Mouse (Mus musculus): ENCODE results near the gene Catsperd. TPM values are rescaled to one million over a fixed set of nuclear protein-coding genes. Genes with fewer than 3 reads are reported as not detected.
A peak's percentile ranks its signal among the peaks of the same experiment; 100 is the strongest.

Catsperd gene
- total RNA-seq, 2 experiments from 2014 or later: 1.1 to 1.8 TPM

DNA sequence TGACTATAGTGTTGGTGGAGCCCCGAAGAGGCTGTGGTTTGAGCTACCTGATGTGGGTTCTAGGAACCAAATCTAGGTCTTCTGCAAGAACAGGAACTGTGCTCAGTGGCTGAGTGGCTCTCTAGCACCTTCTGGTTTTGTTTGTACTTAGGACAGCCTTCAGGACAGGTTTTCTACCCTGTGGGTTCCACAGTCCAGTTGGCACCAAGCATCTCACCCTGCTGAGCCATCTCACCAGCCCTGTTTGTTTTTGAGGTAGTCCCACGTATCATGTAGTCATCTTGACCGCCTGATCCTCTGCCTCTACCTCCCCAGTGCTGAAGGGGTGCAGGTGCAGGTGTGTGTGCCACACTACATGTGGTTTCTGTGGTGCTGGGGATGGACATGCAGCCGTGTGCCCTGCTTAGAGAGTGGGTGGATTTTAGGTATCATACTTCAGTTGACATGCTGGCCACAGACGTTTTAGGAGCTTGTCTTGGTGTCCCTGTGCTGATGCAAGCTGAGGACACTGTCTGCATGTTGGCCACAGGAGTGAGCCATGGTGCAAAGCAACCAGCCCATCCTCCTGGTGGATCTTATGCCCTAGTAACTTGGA is 55.7 kb downstream of the Catsperd start:
- DNase-seq (ENCODE audit: low spot score in 2 of 2): no peak
- TF ChIP-seq CTCF (conservative IDR thresholded peaks at IDR 0.05): no peak
- Histone ChIP-seq H3K4me3 (no peak overlapping the region), H3K27ac (peak overlapping the region; percentile 29; the same call in 1 of the 2 replicates)

DNA sequence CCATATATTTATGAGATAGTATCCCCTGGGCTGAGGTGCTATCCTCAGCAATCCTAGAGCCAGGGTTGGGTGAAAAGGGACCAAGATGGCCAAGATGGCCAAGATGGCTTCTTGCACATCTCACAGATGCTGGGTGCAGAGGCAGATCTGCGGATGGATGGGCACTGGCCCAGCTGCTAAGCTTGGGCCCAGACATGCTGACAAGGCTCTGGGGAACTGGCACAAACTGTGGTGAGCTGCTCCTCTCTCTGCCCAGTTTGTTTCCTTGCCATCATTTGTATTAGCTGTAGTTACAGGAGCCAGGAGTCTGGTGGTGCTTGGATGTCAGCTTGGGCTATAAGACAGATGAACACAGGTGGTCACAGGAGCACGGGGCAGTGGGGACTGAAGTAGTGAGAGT is 56.7 kb downstream of the Catsperd start:
- TF ChIP-seq CTCF (conservative IDR thresholded peaks at IDR 0.05): no peak
- no peak for DNase-seq (ENCODE audit: low spot score in 2 of 2)
- peak overlapping the region; percentile 29; the same call in 1 of the 2 replicates for H3K27ac ChIP-seq
- H3K4me3 ChIP-seq: no peak overlapping the region

DNA sequence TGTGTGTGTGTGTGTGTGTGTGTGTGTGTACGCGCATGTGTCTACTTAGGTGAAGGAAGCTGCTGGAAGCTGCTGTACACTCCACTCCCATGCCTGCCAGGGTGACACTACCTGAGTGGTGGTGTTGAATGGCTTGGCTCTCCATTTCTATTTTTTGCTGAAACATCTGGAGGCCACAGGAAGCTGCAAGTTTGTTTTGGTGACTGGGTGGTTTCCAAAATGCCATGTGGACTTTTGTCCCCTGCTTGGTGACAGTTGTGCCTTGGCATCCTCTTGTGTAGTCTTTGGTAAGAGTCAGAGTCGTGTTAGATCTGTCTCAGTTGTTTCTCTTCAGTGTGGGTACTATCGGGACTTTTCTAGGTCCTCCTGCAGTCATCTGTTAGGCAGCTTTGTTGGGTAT is 58.9 kb downstream of the Catsperd start:
- Histone ChIP-seq H3K27ac (no peak overlapping the region), H3K4me3 (no peak overlapping the region)
- no peak for TF ChIP-seq CTCF (conservative IDR thresholded peaks at IDR 0.05)
- DNase-seq (ENCODE audit: low spot score in 2 of 2): no peak

DNA sequence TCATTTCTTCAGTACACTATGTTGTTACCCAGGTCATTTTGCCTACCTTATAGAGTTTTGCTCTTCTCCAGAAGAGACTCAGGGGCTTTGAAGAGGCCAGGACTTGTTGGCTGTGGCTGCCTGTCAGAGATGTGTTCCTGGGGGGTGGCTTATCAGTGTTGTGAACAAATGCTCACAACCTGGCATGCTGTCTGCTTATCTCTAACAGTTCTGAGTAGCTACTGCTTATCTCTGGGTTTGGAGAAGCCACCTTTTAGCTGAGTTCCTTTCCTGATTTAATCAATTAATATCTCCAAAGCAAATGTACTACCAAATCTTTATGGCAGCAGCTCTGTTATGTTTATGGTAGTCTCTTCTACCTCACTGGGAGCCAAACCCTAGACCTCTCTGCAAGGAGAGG is 60.1 kb downstream of the Catsperd start:
- Histone ChIP-seq H3K27ac (no peak overlapping the region), H3K4me3 (no peak overlapping the region)
- TF ChIP-seq CTCF (conservative IDR thresholded peaks at IDR 0.05): no peak
- no peak for DNase-seq (ENCODE audit: low spot score in 2 of 2)

DNA sequence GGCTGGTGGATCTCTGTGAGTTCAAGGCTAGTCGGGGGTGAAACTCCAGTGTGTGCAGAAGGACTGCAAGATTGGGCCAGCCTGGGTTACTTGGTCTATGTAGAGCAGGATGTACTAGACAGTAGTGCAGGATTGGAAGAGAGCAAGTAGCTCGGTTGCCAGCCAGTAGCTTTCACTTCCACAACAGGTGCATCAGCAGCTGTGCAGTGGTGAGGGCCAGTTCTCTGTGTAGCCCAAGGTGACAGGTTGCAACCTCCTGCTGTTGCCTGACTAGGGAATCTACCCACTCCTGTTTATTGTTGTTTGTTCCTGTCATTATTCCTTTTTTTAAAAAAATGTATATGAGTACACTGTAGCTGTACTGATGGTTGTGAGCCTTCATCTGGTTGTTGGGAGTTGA is 60.7 kb downstream of the Catsperd start:
- H3K4me3 ChIP-seq: no peak overlapping the region

DNA sequence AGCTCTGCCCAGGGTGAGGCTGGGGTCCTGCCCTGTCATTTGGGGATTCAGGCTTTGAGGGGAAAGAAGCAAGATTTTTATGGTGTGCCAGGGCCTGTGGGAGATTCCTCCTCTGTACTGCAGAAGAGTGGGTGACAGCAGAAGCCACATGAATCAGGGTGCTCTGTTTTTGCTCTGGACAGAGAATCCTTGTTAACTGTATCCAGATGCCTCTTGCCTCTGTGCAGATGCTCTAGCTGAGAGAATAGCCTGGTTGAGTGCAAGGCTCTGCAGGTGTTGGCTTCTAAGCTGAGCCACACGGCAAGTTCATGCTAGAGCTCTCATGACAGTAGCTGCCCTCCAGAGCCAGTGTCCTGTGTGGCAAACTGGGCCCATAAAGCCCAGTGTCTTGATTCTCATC is 65.5 kb downstream of the Catsperd start:
- no peak overlapping the region for H3K4me3 ChIP-seq
- peak overlapping the region; percentile 82 for H3K27ac ChIP-seq
- no peak for TF ChIP-seq CTCF (conservative IDR thresholded peaks at IDR 0.05)
- no peak for DNase-seq (ENCODE audit: low spot score in 2 of 2)

More for the DNA sequence above, 60.7 kb downstream of the Catsperd start:
- TF ChIP-seq CTCF (conservative IDR thresholded peaks at IDR 0.05): no peak
- no peak for DNase-seq (ENCODE audit: low spot score in 2 of 2)
- H3K27ac ChIP-seq: no peak overlapping the region

DNA sequence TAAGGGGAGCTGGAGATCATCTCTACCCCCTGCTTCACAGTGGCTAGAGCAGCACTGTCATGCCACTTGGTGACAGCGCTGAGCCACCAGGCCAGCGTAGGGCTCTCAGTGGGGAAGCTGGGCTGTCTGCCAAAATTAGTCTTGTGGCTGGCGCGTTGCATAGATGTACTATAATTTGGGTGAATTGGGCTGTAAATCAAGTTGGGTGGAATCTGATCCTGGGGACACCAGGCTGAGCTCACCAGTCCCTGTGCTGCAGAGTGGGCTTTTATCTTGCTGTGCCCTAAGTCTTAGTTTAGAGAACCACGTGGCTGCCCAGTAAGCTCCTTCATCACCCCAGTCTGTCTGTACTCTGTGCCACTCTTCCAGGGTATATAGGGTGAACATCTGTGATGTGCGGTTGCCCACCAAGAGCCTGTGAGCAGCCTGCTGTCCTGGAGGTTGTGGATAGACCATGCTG is 65.9 kb downstream of the Catsperd start:
- peak; percentile 71 to 83 for DNase-seq (ENCODE audit: low spot score in 2 of 2)
- peak; percentile 27 for TF ChIP-seq CTCF (conservative IDR thresholded peaks at IDR 0.05)
- peak overlapping the region; percentile 82 for H3K27ac ChIP-seq
- H3K4me3 ChIP-seq: no peak overlapping the region

DNA sequence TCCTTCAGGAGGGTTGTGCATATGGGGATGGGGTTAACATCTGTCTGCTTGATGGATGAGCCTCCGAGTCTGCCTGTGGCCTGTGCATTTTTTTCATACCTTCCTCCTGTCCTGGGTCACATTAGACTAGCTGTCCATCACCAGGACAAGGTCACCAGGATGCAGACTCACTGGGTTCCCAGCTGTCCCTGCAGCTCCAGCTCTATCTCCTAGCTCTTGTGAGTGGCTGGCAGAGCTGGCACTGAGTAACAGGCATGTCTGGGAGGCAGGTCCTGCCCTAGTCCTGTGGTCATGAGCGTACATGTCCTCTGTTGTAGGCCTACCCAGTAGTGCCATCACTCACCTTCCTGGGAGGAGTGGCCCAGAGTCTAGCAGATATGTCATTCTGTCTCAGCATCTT is 72.5 kb downstream of the Catsperd start:
- Histone ChIP-seq H3K27ac (no peak overlapping the region), H3K4me3 (no peak overlapping the region)
- DNase-seq (ENCODE audit: low spot score in 2 of 2): no peak
- TF ChIP-seq CTCF (conservative IDR thresholded peaks at IDR 0.05): no peak

DNA sequence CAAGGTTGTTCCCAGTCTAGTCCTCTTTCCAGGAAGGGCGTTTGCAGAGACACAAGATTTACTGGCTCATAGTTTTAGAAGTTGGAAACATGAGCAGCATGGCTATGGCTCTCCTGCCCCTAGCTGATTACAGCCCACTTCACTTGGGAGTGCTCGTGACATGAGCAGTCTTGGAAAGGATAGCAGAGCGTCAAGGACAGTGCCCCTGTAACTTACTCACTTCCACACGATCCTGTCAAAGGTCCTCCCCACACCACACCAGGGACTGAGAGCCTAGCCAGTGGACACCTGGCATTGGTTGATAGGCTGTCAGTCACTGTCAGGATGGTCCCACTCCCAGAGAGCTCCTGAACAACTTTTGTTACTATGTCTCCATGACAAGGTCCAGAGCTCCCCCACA is 75.1 kb downstream of the Catsperd start:
- H3K27ac ChIP-seq: no peak overlapping the region
- TF ChIP-seq CTCF (conservative IDR thresholded peaks at IDR 0.05): no peak
- no peak for DNase-seq (ENCODE audit: low spot score in 2 of 2)
- H3K4me3 ChIP-seq: no peak overlapping the region

DNA sequence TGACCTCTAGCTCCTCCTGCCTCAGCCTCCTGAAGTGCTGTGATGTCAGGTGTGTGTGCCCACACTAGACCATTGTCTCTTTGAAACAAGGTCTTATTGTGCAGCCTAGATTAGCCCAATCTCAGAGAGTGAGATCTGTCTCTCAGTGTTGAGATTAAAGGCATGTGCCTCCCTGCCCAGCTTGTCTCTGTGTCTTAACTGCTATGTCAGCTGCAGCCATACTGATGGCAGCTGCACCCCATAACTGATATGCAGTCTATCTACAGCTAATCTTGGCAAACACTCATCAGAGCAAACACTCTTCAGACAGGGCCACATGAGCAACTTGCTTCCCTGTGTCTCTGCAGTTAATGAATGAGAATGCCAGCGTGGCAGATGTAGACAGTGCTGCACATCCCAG is 78.6 kb downstream of the Catsperd start:
- no peak overlapping the region for H3K27ac ChIP-seq
- no peak for DNase-seq (ENCODE audit: low spot score in 2 of 2)
- no peak for TF ChIP-seq CTCF (conservative IDR thresholded peaks at IDR 0.05)
- H3K4me3 ChIP-seq: no peak overlapping the region

DNA sequence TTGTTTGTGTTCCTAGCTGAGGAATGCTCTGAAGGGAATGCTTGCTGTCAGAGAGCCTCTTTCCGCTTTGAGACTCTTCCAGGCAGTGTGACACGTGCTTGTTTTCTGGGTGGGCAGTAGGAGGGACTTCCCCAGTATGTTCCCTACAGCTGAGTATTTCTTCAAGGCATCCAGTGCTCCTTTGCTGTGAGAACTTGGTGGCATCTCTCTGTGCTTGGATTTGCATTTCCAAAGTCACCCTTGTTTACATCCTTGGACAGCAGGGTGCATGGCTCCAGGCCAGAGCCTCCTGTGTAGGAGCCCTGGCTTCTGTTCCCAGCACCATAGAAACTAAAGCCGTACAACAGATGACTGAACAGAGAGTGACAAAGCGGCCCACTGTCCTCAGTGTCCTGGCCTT is 80.7 kb downstream of the Catsperd start:
- H3K4me3 ChIP-seq: no peak overlapping the region
- no peak for TF ChIP-seq CTCF (conservative IDR thresholded peaks at IDR 0.05)
- DNase-seq (ENCODE audit: low spot score in 2 of 2): no peak

DNA sequence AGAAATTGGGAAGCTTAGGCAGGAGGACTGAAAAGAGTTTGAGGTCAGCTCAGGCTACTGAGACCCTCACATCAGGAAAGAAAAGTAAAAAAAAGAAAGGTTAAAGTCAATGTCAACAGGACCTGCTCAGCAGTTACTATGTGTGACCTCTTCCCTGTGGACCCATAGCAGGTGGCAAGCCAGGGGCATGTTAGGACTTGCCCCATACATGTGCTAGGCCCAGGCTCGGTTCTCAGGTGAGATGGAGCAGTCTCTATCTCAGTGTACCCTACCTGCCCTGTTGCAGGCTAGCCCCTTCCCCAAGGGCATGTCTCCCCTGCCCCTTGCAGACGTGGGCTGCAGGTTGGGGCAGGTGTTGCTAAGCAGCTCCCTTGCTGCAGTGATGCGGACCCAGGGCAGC is 81.8 kb downstream of the Catsperd start:
- no peak for TF ChIP-seq CTCF (conservative IDR thresholded peaks at IDR 0.05)
- no peak for DNase-seq (ENCODE audit: low spot score in 2 of 2)
- no peak overlapping the region for H3K27ac ChIP-seq

More for the DNA sequence above, 80.7 kb downstream of the Catsperd start:
- H3K27ac ChIP-seq: 0 out of 2 replicates have a peak overlapping the region, but pooled peaks have one; percentile 7

More for the DNA sequence above, 81.8 kb downstream of the Catsperd start:
- H3K4me3 ChIP-seq: no peak overlapping the region

Other genes starting within 250 kb of the Catsperd start
- gene Ptprs, start 151.7 kb upstream of the Catsperd start, total RNA-seq (2021): 100 to 1,000 TPM; 666 to 670 TPM
- not detected for gene Znrf4, start 115.7 kb upstream of the Catsperd start, total RNA-seq (2021)
- 1 to 10 TPM; 3.5 to 5.1 TPM for gene Gm20219, start 73.8 kb upstream of the Catsperd start, total RNA-seq (2021)
- 100 to 1,000 TPM; 134 to 168 TPM for gene Safb2, start 43.6 kb upstream of the Catsperd start, total RNA-seq (2021)
- gene Safb, start 43.3 kb upstream of the Catsperd start, total RNA-seq (2021): 100 to 1,000 TPM; 162 to 193 TPM
- gene 2410015M20Rik, start 18.4 kb upstream of the Catsperd start, total RNA-seq (2021): 100 to 1,000 TPM; 134 to 142 TPM
- gene Rpl36, start 14.7 kb upstream of the Catsperd start, total RNA-seq (2021): 100 to 1,000 TPM; 383 to 406 TPM
- gene Lonp1, start 1.3 kb upstream of the Catsperd start, total RNA-seq (2021): 10 to 100 TPM; 56.5 to 60.2 TPM
- gene Ranbp3, start 45.2 kb downstream of the Catsperd start, total RNA-seq (2021): 10 to 100 TPM; 87.5 to 89.6 TPM
- gene Ndufa11, start 89.6 kb downstream of the Catsperd start, total RNA-seq (2021): 100 to 1,000 TPM; 196 to 229 TPM
- 10 to 100 TPM; 10.2 to 12.5 TPM for gene Vmac, start 89.9 kb downstream of the Catsperd start, total RNA-seq (2021)
- gene Nrtn, start 129.4 kb downstream of the Catsperd start, total RNA-seq (2021): 1 to 10 TPM; 2.5 to 3.3 TPM
- 10 to 100 TPM; 73.9 to 74.4 TPM for gene Dus3l, start 136.6 kb downstream of the Catsperd start, total RNA-seq (2021)
- 1 to 10 TPM in 1 of 2 experiments, under 1 TPM in 1; 0.79 to 1.9 TPM for gene Prr22, start 142.1 kb downstream of the Catsperd start, total RNA-seq (2021)
- gene Rfx2, start 202.9 kb downstream of the Catsperd start, total RNA-seq (2021): 1 to 10 TPM; 5.4 to 6.4 TPM
- gene Acsbg2, start 246.3 kb downstream of the Catsperd start, total RNA-seq (2021): not detected
- gene 1700061G19Rik, start 247.3 kb downstream of the Catsperd start, total RNA-seq (2021): under 1 TPM; 0.13 to 0.22 TPM